Mouse (Mus musculus) right cerebral cortex, postnatal 4 days (tissue): Measurements from ENCODE around the gene Cercam.

Experiments
- DNase-seq: peaks from one replicate; pipeline ENCODE4 v3.0.0-alpha.2; 2022

The Cercam gene

DNA sequence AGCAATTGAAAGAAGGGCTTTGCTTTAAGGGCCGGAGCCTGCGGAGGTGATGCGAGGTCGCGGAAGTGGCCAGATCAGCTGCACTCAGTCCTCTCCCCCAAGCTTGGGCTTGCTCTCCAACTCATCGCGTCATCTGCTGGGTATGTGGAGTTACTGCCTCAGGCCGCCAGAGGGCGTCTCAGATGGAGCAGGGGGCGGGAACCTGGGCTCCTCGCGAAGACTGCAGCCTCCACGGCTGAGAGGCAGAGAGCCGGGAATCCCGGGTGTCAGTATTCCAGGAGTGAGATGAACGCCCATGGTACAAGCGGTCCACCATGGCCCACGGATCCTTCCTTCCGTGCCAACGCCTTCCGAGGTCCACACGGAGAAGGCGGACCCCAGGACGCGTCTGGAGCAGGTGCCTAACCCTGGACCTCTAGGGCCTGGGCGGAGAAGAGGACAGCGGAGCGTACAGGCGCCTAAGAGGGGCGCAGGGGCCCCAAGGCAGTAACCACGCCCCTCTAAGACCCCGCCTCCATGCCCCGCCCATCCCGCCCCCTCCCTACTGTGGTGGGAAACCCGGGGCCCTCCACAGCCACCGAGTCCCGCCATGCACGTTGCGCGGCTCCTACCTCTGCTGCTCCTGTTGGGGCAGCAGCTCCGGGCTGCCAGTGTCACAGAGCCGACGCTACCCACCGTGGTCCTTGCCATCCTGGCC, at the start of gene Cercam:
Gene Cercam, plus strand, starts transcription at position 216 of the 697 bp plus-strand sequence.
- peak; percentile 85 for DNase-seq

DNA sequence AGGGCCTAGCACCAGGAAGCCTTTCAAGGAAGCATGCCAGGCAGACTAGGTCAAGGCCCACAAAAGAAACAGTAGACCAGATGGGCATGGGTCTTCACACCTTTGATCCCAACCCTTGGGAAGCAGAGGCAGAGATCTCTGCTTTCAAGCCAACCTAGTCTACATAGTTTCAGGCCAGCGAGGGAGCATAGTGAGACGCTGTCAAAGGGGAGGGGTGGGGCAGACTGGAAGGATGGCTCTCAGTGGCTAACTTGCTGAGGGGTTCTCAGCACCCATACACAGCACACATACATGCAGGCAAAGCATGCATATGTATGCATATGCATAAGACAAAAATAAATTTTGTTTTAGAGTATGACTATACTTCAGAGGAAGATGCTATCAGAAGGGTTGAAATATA, 49.6 kb upstream of the Cercam start:
- no peak for DNase-seq

DNA sequence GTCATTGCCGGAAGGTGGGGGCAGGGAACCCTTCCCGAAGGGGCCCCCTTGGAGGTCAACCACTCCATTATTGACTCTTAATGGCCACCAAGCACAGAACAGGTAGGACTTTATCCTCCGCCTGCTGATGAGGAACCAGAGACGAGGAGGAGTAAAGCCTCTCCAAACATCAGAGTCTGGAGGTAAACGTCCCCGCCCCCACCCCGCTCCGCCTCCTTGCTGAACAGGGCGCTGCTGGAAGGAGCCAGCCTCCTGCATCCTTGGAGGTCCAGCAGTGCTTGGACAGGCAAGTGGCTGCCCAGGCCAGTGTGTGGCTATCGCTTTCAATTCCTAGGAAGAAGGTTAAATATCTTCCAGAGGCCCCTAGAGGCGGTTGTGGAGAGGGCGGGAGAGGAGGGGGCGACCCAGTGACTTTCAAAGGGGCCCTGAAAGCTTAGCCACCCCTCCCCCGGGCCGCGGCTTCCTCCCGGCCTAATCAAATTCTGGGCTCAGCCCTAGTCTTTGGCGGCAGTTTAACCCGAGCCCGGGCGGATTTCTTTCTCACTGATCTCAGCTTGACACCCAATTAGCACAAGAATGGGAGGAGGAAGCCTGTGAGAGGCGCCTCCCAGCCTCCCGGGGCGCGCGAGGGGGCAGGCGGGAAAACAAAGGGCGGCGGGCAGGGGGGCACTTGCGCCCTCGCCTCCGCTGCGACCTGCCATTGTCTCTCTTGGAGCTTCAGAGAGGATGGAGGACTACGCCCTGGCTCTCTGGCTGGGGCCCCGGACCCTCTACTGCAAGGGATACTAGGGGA, 48.7 kb upstream of the Cercam start, which contains the start of gene Urm1:
Gene Urm1, plus strand, starts transcription at position 51 of the 793 bp plus-strand sequence.
- peak; percentile 74 for DNase-seq

DNA sequence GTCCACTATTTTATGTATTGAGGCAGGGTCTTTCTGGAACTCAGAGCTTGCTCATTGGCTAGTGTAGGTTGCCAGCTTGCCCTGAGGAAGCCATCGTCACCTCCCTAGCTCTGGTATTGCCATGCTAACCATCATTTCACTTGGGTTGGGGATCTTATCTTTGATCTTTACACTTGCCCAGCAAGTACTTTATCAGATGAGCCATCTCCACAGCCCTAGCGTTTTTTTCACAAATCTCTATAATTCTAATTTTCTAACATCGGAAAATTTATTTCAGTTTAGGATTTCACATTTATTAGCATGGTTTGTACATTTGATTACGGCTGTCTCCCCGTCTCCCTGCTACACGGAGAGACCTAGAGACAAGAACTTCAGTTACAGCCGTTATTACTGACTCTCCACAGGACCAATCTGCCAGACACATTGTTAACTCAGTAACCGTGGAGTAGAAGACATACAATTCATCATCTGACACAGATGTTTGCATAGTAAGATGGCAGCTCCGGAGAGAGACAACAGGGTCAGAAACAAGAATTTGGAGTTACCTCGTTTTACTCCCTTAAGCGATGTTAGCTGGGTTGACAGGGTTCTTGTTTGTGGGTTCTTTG, 42.5 kb upstream of the Cercam start:
- DNase-seq = no peak

DNA sequence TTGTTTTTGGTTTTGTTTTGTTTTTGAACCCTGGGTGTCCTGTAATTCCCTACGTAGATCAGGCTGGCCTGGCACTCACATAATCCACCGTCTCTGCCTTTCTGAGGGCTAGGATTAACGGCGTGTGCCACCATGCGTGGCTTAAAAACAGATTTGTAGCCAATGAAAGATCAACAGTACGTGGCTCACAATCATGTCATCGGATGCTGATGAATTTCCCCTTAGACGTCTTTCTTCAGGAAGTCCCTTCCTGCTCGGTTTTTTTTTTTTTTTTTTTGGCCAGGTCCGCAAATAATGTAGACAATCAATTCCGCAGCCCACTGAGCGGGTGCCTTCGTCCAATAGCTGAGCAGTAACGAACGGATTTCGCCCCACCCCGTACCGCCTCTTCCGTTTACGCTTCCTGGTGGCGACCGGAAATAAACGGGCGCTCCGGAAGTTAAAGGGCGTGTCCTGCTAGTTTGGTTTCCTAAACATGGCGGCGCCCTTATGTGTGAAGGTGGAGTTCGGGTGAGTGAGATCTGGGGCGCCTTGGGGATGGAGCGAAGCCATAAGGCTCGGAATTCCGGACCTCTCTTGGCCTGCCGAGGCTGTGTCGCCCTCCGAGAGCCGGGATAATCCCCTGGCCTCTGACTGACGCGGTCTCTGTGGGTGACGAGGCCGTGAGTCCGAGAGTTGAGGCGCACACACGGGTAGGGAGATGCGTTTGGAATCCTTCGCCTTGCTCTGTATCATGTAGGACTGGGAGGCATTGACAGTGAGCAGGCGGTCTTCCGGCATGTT, 41.8 kb upstream of the Cercam start:
- peak; percentile 86 for DNase-seq

DNA sequence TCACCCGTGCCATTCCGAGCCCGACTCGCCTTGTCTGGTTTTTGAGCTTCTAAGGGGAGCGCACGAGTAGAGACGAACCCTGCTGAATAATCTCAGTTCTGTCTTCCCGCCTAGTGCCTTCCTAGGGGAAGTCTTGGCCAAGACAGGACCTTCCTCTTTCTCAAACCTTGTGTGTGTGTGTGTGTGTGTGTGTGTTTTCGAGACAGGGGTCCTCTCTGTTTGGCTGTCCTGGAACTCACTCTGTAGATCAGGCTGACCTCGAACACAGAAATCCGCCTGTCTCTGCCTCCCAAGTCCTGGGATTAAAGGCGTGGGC, 41.3 kb upstream of the Cercam start:
- DNase-seq = no peak

DNA sequence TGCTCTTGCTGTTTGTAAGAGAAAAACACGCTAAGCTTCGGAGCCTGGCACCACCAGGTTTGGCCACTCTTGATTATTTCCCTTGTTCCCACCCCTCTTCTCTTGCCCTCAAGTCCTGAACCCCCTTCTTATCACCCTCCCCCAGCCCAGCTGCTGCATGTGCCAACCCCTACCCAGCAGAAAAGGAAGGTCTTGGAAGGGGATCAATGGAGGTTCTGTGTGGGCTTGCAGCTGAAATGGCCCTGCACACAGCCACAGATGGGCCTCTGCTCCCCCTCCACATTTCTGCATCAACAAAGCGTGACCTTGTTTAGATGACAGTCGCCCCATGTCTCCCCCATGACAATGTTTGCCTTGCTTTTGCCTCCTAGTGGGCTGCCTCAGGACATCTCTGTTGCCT, 37.9 kb upstream of the Cercam start:
- no peak for DNase-seq

DNA sequence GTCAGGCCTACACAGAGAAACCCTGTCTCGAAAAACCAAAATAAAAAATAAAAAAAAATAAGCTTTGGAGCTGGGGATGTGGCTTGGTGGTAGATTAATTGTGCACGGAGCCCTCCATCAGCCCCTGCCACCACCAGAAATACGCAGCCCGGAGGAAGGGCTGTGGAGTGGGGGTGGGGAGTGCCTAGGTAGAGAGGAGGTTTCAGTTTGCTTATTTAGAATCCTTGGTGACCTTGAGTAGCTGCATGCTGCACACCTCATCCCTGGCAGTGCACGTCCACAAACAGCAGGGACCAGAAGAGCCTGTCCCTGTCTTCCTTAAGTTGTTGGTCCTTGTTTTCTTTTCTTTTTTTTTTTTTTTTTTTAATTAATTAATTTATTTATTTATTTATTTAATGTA, 35.2 kb upstream of the Cercam start:
- no peak for DNase-seq

DNA sequence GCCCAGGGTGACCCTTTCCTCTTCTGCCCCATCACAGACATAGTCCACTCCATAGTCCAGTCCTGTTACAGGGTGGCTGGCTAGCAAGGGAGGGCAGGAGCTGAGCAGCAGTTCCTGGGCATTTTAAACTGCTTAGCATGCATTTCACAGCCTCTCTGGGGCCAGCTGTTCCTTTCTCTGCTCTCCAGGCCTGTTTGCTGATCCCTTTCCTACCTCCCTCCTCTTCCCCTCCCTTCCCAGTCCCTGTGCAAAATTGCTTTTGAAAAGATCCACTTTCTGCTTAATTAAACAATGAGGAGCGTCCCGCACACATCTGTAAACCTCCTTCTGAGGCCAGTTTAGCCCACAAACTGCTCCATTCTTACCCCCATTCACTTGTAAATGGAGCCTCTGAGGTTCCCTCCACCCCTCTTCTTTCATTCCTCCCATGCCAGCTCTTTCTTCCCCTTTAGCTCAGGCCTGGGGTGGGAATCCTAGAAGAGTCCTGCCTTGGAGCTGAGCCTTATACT, 33.5 kb upstream of the Cercam start:
- DNase-seq = no peak

DNA sequence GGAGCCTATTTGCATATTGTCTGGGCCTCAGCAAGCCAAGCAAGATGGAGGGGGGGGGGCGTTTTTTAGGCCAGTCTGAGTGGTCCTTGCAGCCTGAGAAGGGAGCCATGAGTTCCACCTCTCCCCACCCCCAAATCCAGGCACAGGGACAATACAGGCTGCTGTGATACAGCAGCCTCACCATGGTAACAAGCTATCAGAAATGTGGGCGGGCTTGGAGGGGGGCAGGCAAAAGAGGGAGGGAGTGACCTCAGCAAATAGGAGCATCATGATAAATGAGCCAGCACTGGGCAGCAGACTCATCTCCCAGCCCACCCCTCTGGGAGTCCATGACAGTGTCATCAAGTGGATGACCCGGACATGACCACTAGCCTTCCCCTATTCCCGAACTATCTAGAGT, 29.5 kb upstream of the Cercam start:
- no peak for DNase-seq

DNA sequence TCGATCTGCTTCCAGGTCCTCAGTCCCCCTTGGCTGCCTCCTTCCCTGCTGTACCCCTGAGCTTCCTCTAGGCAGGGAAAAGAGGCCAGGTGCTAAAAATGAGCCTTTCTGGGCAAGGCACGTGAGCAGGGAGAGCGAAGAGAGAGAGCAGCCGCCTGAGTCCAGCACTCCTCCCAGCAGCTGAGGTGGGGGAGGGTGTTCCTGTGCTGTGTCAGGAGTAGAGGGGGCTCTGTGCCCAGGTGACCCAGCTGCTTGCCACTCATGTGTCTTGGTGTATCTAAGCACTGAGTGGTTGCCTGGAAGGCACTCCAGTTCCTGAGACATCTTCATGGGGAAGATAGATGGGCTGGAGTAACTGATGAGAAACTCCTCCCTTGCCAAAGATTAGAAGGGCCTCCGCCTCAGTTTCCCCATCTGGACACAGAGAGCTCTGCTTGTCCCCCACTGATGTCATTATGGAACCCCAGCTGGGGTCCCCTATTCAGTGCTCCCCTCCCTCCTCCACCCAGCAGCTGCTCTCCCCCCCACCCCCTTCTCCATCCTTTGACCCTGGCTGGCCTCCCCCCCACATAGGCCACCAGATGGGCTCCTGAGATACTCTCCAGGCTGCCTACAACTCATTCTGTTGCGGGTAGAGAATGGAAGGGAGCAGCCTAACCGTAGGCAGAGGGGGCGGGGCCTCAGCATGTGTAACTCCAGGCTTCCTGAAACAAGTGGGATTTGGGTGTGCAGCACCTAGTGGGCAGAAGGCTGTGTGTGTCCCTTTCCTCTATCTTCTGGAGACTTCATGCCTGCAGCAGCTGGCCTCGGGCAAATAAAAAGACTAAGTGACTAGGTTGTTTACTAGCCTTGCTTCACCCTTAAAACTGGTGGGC, 25.5 kb upstream of the Cercam start:
- DNase-seq = no peak

DNA sequence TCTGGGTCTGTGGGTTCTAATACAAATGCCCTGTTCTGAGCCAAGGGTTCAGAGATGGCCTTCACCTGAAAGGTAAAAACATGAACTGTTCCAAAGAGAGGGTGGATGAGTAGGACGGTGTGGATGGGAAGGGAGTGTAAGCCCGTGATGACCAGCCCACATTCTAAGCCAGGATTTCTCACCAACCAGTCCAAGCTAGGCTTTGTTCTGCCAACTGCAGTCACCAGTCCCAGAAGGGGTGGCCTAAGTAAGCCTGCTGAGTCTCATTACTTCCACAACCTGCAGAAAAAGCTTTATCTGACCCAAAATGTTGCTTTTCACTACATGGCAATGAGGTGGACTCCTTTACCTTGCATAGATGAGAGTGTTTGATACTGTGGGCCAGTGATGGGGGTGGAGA, 24.8 kb upstream of the Cercam start:
- no peak for DNase-seq

DNA sequence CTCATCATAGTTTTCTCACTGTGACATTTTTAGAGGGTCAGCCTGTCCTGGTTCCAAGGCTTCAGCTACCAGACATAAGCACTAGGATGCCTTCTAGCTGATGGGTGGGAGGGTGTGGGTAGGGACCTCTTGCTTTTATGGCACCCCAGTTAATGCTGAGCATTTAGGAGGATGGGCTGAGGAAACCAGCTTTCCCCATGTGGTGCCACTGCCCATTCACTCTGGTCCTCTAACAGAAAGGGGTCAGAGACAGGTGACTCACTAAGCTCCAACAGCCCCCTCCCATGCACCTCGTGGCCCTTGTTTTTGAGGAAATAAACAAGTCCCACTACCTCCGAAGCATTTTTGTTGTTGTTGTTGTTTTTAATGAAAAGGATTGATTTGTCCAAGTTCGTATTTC, 24.3 kb upstream of the Cercam start:
- no peak for DNase-seq

DNA sequence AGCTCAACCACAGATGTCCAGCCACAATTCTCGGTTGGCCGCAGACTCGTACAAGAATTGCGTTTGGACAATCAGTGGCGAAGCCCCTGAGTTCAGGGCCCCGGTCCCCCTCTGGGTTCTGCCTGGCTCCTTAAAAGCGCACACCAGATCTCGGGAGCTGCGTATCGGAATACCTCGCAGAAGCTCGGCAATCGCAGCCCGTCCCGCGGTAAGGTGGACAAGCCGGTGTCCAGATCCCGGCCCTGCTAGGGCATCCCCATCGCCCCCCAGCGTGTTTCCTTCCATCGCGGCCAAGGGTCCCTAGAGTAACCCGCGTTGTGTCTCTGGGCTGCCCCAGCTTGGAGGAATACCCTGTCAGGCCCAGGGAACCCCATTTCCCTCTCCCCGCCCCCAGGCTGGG, 23.3 kb upstream of the Cercam start:
- no peak for DNase-seq

DNA sequence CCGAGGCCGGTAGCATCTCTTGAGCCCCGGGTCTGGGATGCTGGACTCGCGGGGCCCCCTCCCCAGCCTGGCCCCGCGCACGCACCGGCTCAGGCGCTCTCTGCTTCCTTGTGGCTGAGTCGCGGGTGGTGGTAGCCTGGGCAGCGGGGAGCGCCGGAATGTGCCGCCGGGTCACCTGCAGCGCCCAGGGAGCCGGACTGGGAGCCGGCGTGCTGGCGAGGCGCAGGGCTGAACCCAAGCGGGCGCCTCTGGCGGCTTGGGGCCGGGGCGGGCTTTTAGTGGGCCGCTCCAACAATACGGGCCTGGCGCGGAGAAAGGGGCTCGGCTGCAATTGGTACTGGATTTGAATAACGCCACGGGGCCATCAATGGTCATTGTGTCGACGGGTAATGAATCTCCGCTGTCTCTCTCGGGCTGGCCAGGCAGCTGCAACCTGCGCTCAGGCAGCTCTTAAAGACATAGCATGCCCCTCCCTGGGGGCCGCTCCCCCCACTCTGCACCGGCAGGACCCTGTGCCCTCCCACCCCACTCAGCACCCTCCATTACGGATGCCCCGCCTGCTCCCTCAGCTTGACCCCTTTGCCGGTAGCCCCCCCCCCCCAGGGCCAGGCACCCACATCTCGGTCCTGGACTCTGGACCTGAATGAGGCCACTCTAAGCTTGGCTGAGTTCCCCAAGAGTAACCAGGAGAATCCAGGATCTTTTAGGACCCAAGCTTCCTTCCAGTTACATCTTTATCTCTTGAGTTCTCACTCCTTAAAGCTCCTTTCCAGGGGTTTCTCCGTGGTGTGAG, 22.7 kb upstream of the Cercam start:
- peak; percentile 18 for DNase-seq

DNA sequence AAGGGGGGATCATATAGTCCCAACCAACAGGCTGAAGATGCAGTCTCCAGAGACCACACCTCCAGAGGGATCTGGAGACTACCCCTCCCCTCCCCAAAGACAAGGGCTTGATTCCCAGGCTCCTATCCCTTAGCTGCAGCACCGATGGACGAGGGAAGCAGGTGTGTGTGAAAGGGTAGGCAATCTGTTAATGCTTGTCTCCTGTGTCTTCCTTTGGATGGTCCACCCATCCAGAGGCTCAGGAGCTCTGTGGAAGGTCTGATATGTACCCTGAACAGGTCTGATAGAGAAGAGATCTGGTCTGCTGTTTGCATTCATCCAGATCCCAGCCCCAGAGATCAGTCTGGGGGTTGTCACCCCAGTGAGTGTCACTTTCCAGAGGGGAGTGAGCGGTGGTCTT, 22.1 kb upstream of the Cercam start:
- no peak for DNase-seq

DNA sequence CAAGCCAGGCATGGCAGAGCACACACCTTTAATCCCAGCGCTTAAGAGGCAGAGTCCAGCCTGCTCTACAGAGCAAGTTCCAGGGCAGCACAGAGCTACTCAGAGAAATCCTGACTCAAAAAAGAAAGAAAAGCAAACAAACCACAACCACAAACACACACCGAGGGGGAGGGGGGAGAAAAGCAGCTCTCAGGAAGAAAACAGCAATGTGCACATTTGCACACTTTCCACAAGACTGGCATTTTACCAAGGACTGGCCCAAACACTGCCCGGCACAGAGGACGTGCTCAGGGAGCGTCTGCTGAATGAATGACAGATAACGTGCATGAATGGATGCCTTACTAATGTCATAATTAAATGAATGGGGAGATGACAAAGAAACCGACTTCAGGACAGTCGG, 19.9 kb upstream of the Cercam start:
- DNase-seq = no peak

DNA sequence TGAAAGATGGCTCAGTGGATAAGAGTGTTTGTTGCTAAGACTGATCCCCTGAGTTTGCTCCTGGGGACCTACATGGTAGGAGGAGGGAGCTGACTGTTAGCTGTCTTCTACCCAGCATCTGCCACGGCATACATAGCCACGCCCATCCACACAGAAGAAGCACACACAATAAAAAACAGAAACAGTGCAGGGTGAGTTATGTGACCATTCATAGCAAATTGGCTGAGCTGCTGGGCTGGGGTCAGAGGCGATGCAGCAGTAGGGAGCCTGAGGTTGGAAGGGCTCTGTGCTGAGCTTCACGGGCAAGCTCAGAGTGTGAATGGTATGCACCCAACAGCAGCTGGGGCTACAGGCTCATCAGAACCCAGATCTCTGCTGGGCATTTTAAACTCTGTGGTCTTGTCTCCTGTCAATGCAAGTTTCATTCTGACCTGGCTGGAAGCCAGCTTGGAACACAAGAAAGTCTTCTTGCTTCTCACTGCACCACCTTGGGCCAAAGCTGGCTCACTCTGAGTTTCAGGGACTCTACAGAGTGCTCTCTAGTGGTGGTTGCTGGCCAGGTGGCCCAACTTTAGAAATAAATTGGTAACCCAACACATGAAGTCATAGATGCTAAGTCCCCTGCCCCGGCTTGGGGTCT, 19.0 kb upstream of the Cercam start:
- DNase-seq = no peak

DNA sequence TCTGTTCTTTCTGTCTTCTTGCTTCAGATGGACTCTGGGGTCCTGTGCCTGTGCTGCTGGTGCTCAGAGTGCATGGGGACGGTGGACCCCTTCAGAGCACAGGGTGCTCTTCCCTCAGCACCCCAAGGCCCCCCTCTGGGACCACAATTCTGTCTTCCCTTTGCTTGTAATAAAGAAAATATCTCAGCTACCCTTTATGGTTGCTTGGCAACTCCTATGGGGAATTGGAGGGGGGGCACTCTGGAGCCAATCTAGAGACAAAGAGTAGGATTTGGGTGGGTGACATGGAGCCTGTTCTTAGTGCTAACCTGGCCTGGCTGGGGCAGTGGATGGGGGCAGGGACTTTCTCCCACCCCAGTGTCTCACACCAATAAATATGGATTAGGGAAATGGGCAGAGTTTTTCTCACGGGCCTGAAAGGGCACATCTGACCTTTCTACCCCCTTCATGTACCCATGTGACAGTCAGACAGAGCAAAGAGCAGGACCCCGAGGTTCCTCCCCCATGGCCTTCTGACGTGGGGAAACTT, 15.9 kb upstream of the Cercam start:
- DNase-seq = no peak

DNA sequence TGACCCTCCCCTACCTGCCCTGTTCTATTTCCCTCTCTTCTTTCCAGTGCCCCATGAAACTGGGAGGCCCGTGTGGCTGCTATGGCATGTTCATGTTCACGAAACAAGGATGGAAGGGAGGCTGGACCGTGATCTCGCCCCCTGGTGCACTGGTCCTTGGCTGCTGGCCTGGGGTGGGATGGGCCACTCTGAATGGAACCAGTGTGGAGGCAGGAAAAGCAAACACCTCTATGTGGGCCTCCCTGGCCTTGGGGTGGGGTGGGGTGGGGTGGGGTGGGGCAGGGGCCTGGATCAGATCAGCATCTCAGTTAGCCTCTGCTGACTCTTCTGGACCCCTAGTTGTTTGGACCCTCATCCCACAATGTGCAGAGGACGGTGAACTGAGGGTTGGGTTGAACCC, 15.2 kb upstream of the Cercam start:
- DNase-seq = no peak
